Mouse (Mus musculus) liver, embryonic 16.5 days (tissue): Measurements from ENCODE around the gene Mcrip2. TPM values are rescaled to one million over a fixed set of nuclear protein-coding genes. Genes with fewer than 3 reads are reported as not detected.

Experiments
- ATAC-seq: fragments of 200-750 bp; cut with Nextera tagmentation; 2 replicates; pipeline ENCODE4 v1.8.0; 2017; ENCODE audit warnings: low read depth, mild to moderate bottlenecking, moderate number of reproducible peaks, moderate library complexity
- H3K27ac ChIP-seq: fragments of 300-500 bp; sonication (generic); 2 replicates; pipeline ENCODE4 v1.5.1; 2014; ENCODE audit warnings: mild to moderate bottlenecking, low read length
- H3K27me3 ChIP-seq: fragments of 300-500 bp; sonication (generic); 2 replicates; pipeline ENCODE4 v1.6.1; 2014; ENCODE audit warnings: low read depth, low read length, mixed read lengths; ENCODE audit not compliant: control insufficient read depth, insufficient read depth
- H3K36me3 ChIP-seq: fragments of 300-500 bp; sonication (generic); 2 replicates; pipeline ENCODE4 v1.6.1; 2014; ENCODE audit warnings: mild to moderate bottlenecking; ENCODE audit not compliant: control insufficient read depth, insufficient read depth
- H3K4me1 ChIP-seq: fragments of 300-500 bp; sonication (generic); 2 replicates; pipeline ENCODE4 v1.6.1; 2014; ENCODE audit warnings: low read depth, low read length, mixed read lengths; ENCODE audit not compliant: control insufficient read depth
- H3K4me2 ChIP-seq: fragments of 300-500 bp; sonication (generic); 2 replicates; pipeline ENCODE4 v1.6.1; 2014; ENCODE audit warnings: low read depth, low read length, mixed read lengths
- H3K4me3 ChIP-seq: fragments of 300-500 bp; sonication (generic); 2 replicates; pipeline ENCODE4 v1.5.1; 2014; ENCODE audit warnings: low read depth, mild to moderate bottlenecking, low read length
- H3K9ac ChIP-seq: fragments of 300-500 bp; sonication (generic); 2 replicates; pipeline ENCODE4 v1.6.1; 2014; ENCODE audit warnings: low read depth, low read length
- H3K9me3 ChIP-seq: fragments of 300-500 bp; sonication (generic); replicated peaks from 2 replicates; pipeline ENCODE4 v1.6.1; 2016; ENCODE audit warnings: low read length; ENCODE audit not compliant: control insufficient read depth
- WGBS: fragments of 180-500 bp; shearing (Covaris S2); extraction: QIAGEN DNeasy Blood & Tissue Kit; methylation state at CpG from one replicate; pipeline ENCODE4 v1.1.7; 2014; ENCODE audit not compliant: insufficient replicate concordance; 5-methylcytosine and 5-hydroxymethylcytosine counted together
- polyA plus RNA-seq: library from polyadenylated mRNA; unstranded; fragments of >200 nt; fragmentation: Nextera tagmentation; extraction: Ambion mirVana; gene quantifications from 2 replicates; pipeline ENCODE4 v1.2.1, GENCODE M21; 2015

Mcrip2 gene
- polyA plus RNA-seq, 1 experiment from 2014 or later, result 37.0 TPM

DNA sequence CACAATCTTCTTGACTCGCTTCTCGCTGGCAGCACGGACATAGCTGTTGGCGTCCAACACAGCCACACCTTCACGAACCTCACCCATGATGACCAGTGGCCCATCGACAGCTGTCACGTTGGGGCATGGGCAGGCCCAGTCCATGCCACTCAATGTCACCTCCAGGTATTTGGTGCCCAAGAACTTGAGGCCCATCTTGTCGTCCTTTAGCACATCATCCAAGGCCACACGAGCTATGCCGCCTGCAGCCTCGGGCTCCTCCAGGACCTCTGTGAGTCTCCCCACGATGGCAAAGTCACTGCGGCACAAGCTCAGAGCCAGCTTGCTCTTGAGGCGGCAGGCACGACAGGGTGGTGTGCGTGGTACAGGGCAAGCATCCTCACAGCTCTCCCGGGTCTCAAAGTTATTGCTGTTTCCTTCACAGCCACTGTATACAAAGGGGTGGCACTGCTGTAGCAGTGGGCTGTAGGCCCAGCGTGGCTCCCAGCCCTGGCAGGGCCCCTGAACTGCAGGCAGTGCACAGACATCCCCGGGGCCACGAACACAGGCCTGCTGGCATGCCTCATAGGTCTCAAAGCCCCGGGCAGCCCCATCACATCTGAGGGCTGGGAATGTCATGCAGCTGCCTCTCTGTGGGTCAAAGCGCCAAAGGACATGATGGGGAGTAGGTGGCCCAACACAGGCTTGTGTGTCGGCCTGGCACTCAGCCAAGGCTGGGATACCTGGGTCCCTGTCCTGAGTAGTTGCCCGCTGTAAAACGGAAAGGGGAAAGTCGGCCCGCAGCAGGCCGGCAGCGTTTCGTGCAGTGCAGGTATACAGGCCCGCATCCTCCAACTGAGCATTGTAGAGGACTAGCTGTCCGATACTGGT is 9.4 kb upstream of the Mcrip2 start:
- Histone ChIP-seq H3K4me3 (no peak overlapping the region), H3K9me3 (no peaks in the 10 kb centered on the region), H3K4me1 (peaks cover 42% of the 10 kb centered on the region), H3K9ac (no peak overlapping the region), H3K4me2 (no peak overlapping the region), H3K27me3 (no peaks in the 10 kb centered on the region), H3K27ac (no peak overlapping the region), H3K36me3 (no peaks in the 10 kb centered on the region)
- WGBS, result 82% methylated on average over 32 of the region's 32 CpGs
- no peak for ATAC-seq

DNA sequence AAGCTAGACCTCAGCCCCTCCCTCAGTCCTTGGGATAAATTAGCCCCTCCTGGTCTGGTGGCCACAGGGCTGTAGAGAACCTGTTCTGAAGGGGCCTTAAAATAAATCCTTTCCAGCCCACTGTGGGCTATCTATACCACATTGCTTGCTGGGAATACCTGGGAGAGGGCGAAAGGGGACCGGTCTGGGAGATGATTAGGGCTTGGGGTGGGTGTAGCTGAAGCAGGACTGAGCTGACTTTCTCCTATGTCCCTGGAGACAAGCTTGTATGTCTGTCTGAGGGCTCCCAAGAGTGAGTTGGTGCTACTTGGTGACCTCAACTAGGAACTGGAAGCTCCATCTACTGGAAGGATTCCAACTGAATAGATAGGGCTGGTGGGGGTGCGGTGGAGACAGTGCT is 8.5 kb upstream of the Mcrip2 start:
- 78% methylated on average over 3 of the region's 3 CpGs for WGBS
- Histone ChIP-seq H3K9ac (no peak overlapping the region), H3K4me3 (no peak overlapping the region), H3K9me3 (no peaks in the 10 kb centered on the region), H3K36me3 (no peaks in the 10 kb centered on the region), H3K27ac (no peak overlapping the region), H3K4me1 (peaks cover 34% of the 10 kb centered on the region), H3K4me2 (no peak overlapping the region), H3K27me3 (no peaks in the 10 kb centered on the region)
- no peak for ATAC-seq

DNA sequence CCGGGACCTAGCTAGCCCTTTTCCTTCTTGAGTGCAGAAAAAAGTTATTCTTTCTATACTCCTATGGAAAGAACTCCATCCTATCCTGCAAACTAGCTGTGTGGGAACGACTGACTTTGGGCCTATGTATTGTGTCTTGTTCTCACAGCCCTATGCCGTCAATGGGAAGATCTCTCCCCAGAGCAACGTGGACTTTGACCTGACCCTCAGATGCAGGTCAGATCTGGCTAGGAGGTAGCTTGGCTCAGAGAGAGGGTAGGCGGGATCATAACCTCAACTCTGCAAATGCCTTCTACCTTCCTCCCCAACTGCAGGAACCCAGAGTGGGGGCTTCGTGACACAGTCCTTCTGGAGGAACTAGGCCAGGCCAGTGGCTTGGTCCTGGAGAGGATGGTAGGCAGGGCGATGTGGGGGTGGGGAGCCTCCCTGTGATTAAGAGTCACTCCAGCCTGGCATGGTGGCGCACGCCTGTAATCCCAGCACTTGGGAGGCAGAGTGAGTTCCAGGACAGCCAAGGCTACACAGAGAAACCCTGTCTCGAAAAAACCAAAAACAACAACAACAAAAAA is 7.9 kb upstream of the Mcrip2 start:
- Histone ChIP-seq H3K27ac (peak overlapping the region; percentile 90), H3K9ac (peak overlapping the region; percentile 83)
- 60% methylated on average over 10 of the region's 10 CpGs for WGBS

DNA sequence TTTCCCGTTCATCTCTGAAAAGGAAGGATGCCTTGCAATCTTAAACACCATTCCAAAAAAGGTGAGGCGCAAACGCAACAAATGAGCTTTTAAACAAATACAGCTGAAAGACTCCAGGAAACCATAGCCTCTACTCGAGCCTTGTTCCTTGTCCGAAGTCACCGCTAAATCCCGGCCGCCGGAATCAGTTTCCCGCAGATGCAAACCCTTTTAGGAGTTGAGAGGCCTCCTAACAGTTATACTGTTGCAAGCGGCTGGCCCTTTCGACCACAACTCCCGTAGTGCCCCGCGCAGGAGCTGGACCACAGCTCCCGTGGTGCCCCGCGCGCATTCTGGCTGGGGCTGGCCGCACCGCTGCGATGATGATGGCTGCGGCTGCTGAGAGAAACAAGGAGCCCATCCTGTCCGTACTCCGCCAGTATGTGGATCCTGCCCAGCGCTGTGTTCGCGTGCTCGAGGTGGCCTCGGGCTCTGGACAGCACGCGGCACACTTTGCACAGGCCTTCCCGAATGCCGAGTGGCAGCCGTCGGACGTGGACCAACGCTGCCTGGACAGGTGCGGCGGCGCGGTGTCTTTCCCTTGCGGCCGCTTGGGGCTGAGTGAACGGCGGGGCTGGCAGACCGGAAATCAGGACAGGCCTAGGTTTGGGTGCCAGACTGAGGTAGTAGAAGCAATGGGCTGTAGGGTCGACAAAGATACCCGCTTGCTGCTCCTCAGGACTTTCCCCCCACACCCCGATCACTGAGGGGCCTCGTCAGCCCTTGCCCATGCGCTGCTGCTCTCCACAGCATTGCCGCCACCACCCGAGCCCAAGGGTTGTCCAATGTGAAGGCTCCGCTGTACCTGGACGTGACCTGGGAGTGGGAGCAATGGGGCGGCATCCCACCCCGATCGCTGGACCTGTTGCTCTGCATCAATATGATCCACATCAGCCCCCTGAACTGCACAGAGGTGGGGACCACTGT is 6.9 kb upstream of the Mcrip2 start:
- H3K9me3 ChIP-seq, result no peaks in the 10 kb centered on the region
- peak overlapping the region; percentile 85 for H3K4me2 ChIP-seq
- peak; percentile 86 for ATAC-seq
- no peaks in the 10 kb centered on the region for H3K36me3 ChIP-seq
- peak overlapping the region; percentile 90 for H3K27ac ChIP-seq
- WGBS, result under 1% methylated on average over 59 of the region's 59 CpGs
- no peaks in the 10 kb centered on the region for H3K27me3 ChIP-seq
- peak overlapping the region; percentile 83 for H3K9ac ChIP-seq
- peak overlapping the region; percentile 85 for H3K4me3 ChIP-seq
- peaks cover 26% of the 10 kb centered on the region for H3K4me1 ChIP-seq

More for the DNA sequence above, 7.9 kb upstream of the Mcrip2 start:
- Histone ChIP-seq H3K27me3 (no peaks in the 10 kb centered on the region), H3K4me3 (peak overlapping the region; percentile 85), H3K4me1 (peaks cover 29% of the 10 kb centered on the region), H3K4me2 (peak overlapping the region; percentile 85), H3K36me3 (no peaks in the 10 kb centered on the region), H3K9me3 (no peaks in the 10 kb centered on the region)
- ATAC-seq, result peak; percentile 19; the same call in 1 of the 2 replicates

DNA sequence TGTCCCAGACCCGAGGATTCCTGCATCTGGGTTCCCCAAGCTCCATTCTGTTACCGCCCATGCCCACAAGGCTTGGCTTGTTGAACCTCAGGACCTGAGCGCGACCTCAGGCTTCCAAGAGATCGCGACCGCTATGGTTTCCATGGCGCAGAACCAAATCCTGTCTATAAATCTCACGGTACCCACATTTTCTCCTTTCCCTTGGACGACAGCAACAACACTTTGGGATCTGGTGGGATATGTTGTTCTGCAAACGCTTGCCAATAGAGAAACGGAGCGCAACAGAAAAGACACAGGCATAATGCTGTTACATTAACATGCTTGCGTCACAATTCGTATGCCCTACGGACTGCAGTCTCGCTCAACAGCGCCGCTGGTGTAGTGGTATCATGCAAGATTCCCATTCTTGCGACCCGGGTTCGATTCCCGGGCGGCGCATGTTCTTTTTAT is 6.2 kb upstream of the Mcrip2 start, which contains the start of gene Mettl26:
Gene Mettl26, plus strand, starts transcription at position 354 of the 450 bp plus-strand sequence.
- peak within 1 kb of the TSS; percentile 85 for H3K4me3 ChIP-seq
- H3K4me1 ChIP-seq, result peaks cover 23% of the 10 kb centered on the region
- no peaks in the 10 kb centered on the region for H3K9me3 ChIP-seq
- H3K4me2 ChIP-seq, result peak within 1 kb of the TSS; percentile 85
- H3K9ac ChIP-seq, result peak within 1 kb of the TSS; percentile 83
- H3K27me3 ChIP-seq, result no peaks in the 10 kb centered on the region
- H3K27ac ChIP-seq, result peak within 1 kb of the TSS; percentile 90
- WGBS, result under 1% methylated on average over 25 of the region's 25 CpGs
- no peaks in the 10 kb centered on the region for H3K36me3 ChIP-seq
- peak; percentile 71 for ATAC-seq

DNA sequence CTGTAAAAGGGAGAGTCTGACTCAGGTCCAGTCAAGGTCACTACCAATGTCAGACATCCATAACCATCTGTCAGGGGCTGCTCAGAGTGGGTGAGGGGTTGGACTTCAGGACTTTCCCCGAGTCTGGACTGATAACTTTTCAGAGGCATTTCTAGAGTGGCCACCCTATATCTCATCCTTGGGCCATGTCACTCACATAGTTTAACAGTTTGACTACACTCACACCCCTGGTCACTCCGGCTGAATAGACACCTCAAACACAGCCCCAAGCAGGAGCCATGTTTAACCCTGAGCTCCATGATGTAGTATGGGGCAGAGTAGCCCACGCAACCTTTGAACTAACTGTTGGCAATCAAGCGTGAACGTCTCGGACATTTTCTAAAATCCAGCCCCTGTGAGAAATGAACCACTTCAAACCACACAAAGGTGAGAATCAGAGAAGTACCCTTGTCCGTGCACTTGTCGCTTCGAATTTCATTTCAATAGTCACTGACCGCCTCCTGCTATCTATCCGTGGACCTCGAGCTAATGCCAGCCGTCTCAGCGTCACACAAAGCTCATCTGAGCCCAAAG is 5.7 kb upstream of the Mcrip2 start:
- no peaks in the 10 kb centered on the region for H3K27me3 ChIP-seq
- peak overlapping the region; percentile 90 for H3K27ac ChIP-seq
- peak overlapping the region; percentile 85 for H3K4me2 ChIP-seq
- peak overlapping the region; percentile 85 for H3K4me3 ChIP-seq
- no peaks in the 10 kb centered on the region for H3K36me3 ChIP-seq
- peak overlapping the region; percentile 28 for H3K9ac ChIP-seq
- no peak for ATAC-seq
- peaks cover 20% of the 10 kb centered on the region for H3K4me1 ChIP-seq
- WGBS, result 9% methylated on average over 14 of the region's 14 CpGs
- H3K9me3 ChIP-seq, result no peaks in the 10 kb centered on the region

DNA sequence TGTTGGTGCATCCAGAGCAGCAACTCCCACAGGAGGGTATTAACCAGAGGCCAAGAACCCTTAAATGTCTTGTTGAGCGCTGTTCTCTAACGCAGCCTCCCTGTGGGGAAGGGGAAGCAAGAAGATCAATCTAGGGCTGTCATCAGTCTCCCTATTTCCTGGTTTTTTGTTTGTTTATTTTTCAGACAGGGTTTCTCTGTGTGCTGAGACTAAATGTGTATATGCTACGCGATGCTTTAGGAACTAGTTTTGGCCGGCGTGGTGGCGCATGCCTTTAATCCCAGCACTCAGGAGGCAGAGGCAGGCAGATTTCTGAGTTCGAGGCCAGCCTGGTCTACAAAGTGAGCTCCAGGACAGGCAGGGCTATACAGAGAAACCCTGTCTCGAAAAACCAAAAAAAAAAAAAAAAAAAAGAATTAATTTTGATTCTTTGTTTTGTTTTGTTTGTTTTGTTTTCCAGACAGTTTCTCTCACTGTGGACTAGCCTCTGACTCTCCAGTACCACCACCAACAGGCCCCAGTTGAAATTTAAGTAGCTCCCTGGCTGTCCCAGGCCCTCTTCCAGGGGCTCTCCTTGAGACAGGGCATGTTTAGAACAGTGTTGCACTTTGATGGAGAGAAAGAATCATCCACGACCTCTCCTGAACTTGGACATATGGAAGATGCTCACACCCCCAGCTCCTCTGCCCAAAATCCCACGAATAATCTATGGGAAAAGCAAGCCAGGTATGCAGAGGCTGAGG is 5.0 kb upstream of the Mcrip2 start:
- Histone ChIP-seq H3K27me3 (no peaks in the 10 kb centered on the region), H3K27ac (no peak overlapping the region), H3K4me1 (peaks cover 25% of the 10 kb centered on the region), H3K4me2 (peak overlapping the region; percentile 85; the same call in 1 of the 2 replicates), H3K36me3 (no peaks in the 10 kb centered on the region), H3K9ac (no peak overlapping the region), H3K4me3 (no peak overlapping the region; the same call in 1 of the 2 replicates), H3K9me3 (no peaks in the 10 kb centered on the region)
- no peak for ATAC-seq
- 67% methylated on average over 11 of the region's 11 CpGs for WGBS

DNA sequence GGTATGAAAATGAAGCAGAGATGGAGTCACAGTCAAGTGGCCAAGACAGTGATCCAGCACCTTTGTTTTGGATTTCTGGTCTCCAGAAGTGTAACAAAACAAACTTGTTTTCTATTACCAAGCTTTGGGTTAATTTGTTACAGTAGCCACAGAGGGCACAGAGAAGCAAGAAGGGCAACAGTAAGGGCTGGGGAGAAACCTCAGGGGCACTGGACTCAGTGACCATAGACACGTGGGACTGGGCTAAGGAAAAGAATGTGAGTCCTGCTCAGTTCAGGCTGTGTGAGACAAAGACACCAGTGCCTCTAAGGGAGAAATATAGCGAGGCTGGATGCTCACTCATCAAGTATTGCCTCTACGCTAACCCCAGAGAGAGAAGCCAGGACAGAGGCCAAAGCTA is 4.1 kb upstream of the Mcrip2 start:
- 56% methylated on average over 3 of the region's 3 CpGs for WGBS
- no peaks in the 10 kb centered on the region for H3K36me3 ChIP-seq
- H3K9me3 ChIP-seq, result no peaks in the 10 kb centered on the region
- peaks cover 34% of the 10 kb centered on the region for H3K4me1 ChIP-seq
- H3K4me3 ChIP-seq, result no peak overlapping the region
- ATAC-seq, result no peak
- no peak overlapping the region for H3K27ac ChIP-seq
- no peaks in the 10 kb centered on the region for H3K27me3 ChIP-seq
- no peak overlapping the region for H3K4me2 ChIP-seq
- H3K9ac ChIP-seq, result no peak overlapping the region
